8 mouse cellular contexts compared by ENCODE assay signal in genomic region chr5:115327610-115328548, GRCm38 (mm10). TPM values are rescaled to one million over a fixed set of nuclear protein-coding genes. Genes with fewer than 3 reads are reported as not detected.
DNase-seq lines count a peak whose midpoint lies in the region; ATAC-seq lines count a peak whose summit lies in the region.

No protein-coding gene starts in this region.

- H3K9me3 ChIP-seq in kidney, embryonic 16.5 days (ENCODE audit: low read length) = no peaks in the 10 kb centered on the region
- no peaks in the 10 kb centered on the region for H3K9me3 ChIP-seq in erythroblast, embryonic 14.5 days (ENCODE audit: control insufficient read depth, low read length)
- no peaks in the 10 kb centered on the region for H3K9me3 ChIP-seq in hindbrain, embryonic 12.5 days (replicated peaks)
- H3K9me3 ChIP-seq in liver, embryonic 12.5 days (replicated peaks) = no peaks in the 10 kb centered on the region
- no peaks in the 10 kb centered on the region for H3K9me3 ChIP-seq in neural tube, embryonic 11.5 days (ENCODE audit: control insufficient read depth, low read length)

- peak overlapping the region; percentile 82 for H3K4me3 ChIP-seq in kidney, embryonic 16.5 days (ENCODE audit: low read length)
- peak overlapping the region; percentile 97 for H3K4me3 ChIP-seq in erythroblast, embryonic 14.5 days (replicated peaks)
- H3K4me3 ChIP-seq in hindbrain, embryonic 12.5 days = peak overlapping the region; percentile 91
- peak overlapping the region; percentile 90 for H3K4me3 ChIP-seq in liver, embryonic 12.5 days
- peak overlapping the region; percentile 92 for H3K4me3 ChIP-seq in neural tube, embryonic 11.5 days (ENCODE audit: low read depth, low read length)

- no peak for DNase-seq in kidney, adult 9 months
- peak; percentile 27 for DNase-seq in adrenal gland, postnatal 25 days
- DNase-seq in neural tube, embryonic 11.5 days (ENCODE audit: low spot score) = no peak
- peak; percentile 57 to 72 for DNase-seq in thymus, postnatal 36 days

- H3K4me2 ChIP-seq in kidney, embryonic 16.5 days (replicated peaks; ENCODE audit: low read depth, low read length) = peak overlapping the region; percentile 81
- peak overlapping the region; percentile 89 for H3K4me2 ChIP-seq in hindbrain, embryonic 12.5 days (replicated peaks)
- peak overlapping the region; percentile 87 for H3K4me2 ChIP-seq in liver, embryonic 12.5 days
- H3K4me2 ChIP-seq in neural tube, embryonic 11.5 days (ENCODE audit: low read depth) = peak overlapping the region; percentile 73

- peak overlapping the region; percentile 93 for H3K27ac ChIP-seq in kidney, embryonic 16.5 days (ENCODE audit: low read length)
- H3K27ac ChIP-seq in hindbrain, embryonic 12.5 days = peak overlapping the region; percentile 89
- H3K27ac ChIP-seq in liver, embryonic 12.5 days = peak overlapping the region; percentile 96
- H3K27ac ChIP-seq in neural tube, embryonic 11.5 days (ENCODE audit: low read depth, low read length) = peak overlapping the region; percentile 80

- H3K4me1 ChIP-seq in kidney, embryonic 16.5 days (ENCODE audit: insufficient read depth, low read length) = peaks cover 25% of the 10 kb centered on the region
- H3K4me1 ChIP-seq in erythroblast, embryonic 14.5 days (ENCODE audit: control insufficient read depth) = peaks cover 69% of the 10 kb centered on the region
- peaks cover 33% of the 10 kb centered on the region for H3K4me1 ChIP-seq in hindbrain, embryonic 12.5 days
- peaks cover 67% of the 10 kb centered on the region for H3K4me1 ChIP-seq in liver, embryonic 12.5 days
- peaks cover 19% of the 10 kb centered on the region; the same call in 1 of the 2 replicates for H3K4me1 ChIP-seq in neural tube, embryonic 11.5 days (ENCODE audit: control insufficient read depth, insufficient read depth, low read length)

- H3K36me3 ChIP-seq in kidney, embryonic 16.5 days (ENCODE audit: insufficient read depth, low read length) = peaks cover 31% of the 10 kb centered on the region
- H3K36me3 ChIP-seq in erythroblast, embryonic 14.5 days (ENCODE audit: control insufficient read depth) = peaks cover 65% of the 10 kb centered on the region
- H3K36me3 ChIP-seq in hindbrain, embryonic 12.5 days = peaks cover 31% of the 10 kb centered on the region
- peaks cover 42% of the 10 kb centered on the region for H3K36me3 ChIP-seq in liver, embryonic 12.5 days
- peaks cover 13% of the 10 kb centered on the region for H3K36me3 ChIP-seq in neural tube, embryonic 11.5 days (ENCODE audit: control insufficient read depth, insufficient read depth, low read length)

- peak overlapping the region; percentile 96 for H3K9ac ChIP-seq in kidney, embryonic 16.5 days (replicated peaks; ENCODE audit: low read length)
- peak overlapping the region; percentile 91 for H3K9ac ChIP-seq in hindbrain, embryonic 12.5 days
- peak overlapping the region; percentile 94 for H3K9ac ChIP-seq in liver, embryonic 12.5 days
- peak overlapping the region; percentile 91 for H3K9ac ChIP-seq in neural tube, embryonic 11.5 days (ENCODE audit: low read length)

- H3K27me3 ChIP-seq in kidney, embryonic 16.5 days (ENCODE audit: insufficient read depth, low read length) = no peaks in the 10 kb centered on the region
- H3K27me3 ChIP-seq in erythroblast, embryonic 14.5 days (ENCODE audit: control insufficient read depth) = no peaks in the 10 kb centered on the region
- no peaks in the 10 kb centered on the region for H3K27me3 ChIP-seq in hindbrain, embryonic 12.5 days
- no peaks in the 10 kb centered on the region for H3K27me3 ChIP-seq in liver, embryonic 12.5 days (replicated peaks)
- no peaks in the 10 kb centered on the region for H3K27me3 ChIP-seq in neural tube, embryonic 11.5 days (ENCODE audit: control insufficient read depth, insufficient read depth, low read length)

- WGBS in kidney, embryonic 16.5 days = under 1% methylated on average over 52 of the region's 55 CpGs
- under 1% methylated on average over 50 of the region's 55 CpGs for WGBS in hindbrain, embryonic 12.5 days
- WGBS in liver, embryonic 12.5 days (ENCODE audit: insufficient replicate concordance) = 1% methylated on average over 53 of the region's 55 CpGs
- WGBS in neural tube, embryonic 11.5 days = 1% methylated on average over 51 of the region's 55 CpGs

- ATAC-seq in kidney, embryonic 16.5 days (ENCODE audit: low FRiP score, low TSS enrichment) = peak; percentile 26; the same call in 1 of the 2 replicates
- ATAC-seq in hindbrain, embryonic 12.5 days (ENCODE audit: low FRiP score) = peak; percentile 29; the same call in 1 of the 2 replicates
- ATAC-seq in liver, embryonic 12.5 days = peak; percentile 22; the same call in 1 of the 2 replicates
- ATAC-seq in neural tube, embryonic 11.5 days (ENCODE audit: insufficient read depth, low FRiP score, low TSS enrichment) = peak; percentile 40

RNA-seq across cellular contexts. Expression of gene Srsf9, which starts 0.9 kb away (rescaled TPM):
- 208 and 258 TPM in 2 replicates for polyA plus RNA-seq in kidney, embryonic 16.5 days (2015; fragmentation: Nextera tagmentation; extraction: Ambion mirVana)
- total RNA-seq in adrenal gland, postnatal 25 days (2021) = 74.5 and 77.0 TPM in 2 replicates
- 5.3 and 5.5 TPM in 2 replicates for polyA plus RNA-seq in erythroblast, embryonic 14.5 days (2012)
- polyA plus RNA-seq in hindbrain, embryonic 12.5 days (2016; fragmentation: Nextera tagmentation; extraction: Ambion mirVana) = 306 and 309 TPM in 2 replicates
- 195 and 200 TPM in 2 replicates for polyA plus RNA-seq in liver, embryonic 12.5 days (2016; fragmentation: Nextera tagmentation; extraction: Ambion mirVana)
- 327 and 330 TPM in 2 replicates for polyA plus RNA-seq in neural tube, embryonic 11.5 days (2014; fragmentation: Nextera tagmentation; extraction: Ambion mirVana)

RNA-seq across cellular contexts. Expression of gene Gatc, which starts 13.1 kb away (rescaled TPM):
- 25.2 and 32.0 TPM in 2 replicates for polyA plus RNA-seq in kidney, embryonic 16.5 days (2015; fragmentation: Nextera tagmentation; extraction: Ambion mirVana)
- 21.6 and 22.9 TPM in 2 replicates for total RNA-seq in adrenal gland, postnatal 25 days (2021)
- 1.4 and 1.7 TPM in 2 replicates for polyA plus RNA-seq in erythroblast, embryonic 14.5 days (2012)
- polyA plus RNA-seq in hindbrain, embryonic 12.5 days (2016; fragmentation: Nextera tagmentation; extraction: Ambion mirVana) = 31.6 and 38.6 TPM in 2 replicates
- polyA plus RNA-seq in liver, embryonic 12.5 days (2016; fragmentation: Nextera tagmentation; extraction: Ambion mirVana) = 20.6 and 21.2 TPM in 2 replicates
- polyA plus RNA-seq in neural tube, embryonic 11.5 days (2014; fragmentation: Nextera tagmentation; extraction: Ambion mirVana) = 40.4 and 42.3 TPM in 2 replicates

RNA-seq across cellular contexts. Expression of gene Triap1, which starts 13.1 kb away (rescaled TPM):
- polyA plus RNA-seq in kidney, embryonic 16.5 days (2015; fragmentation: Nextera tagmentation; extraction: Ambion mirVana) = 56.3 and 58.5 TPM in 2 replicates
- 37.6 and 47.5 TPM in 2 replicates for total RNA-seq in adrenal gland, postnatal 25 days (2021)
- 0.33 and 0.72 TPM in 2 replicates for polyA plus RNA-seq in erythroblast, embryonic 14.5 days (2012)
- 49.5 and 54.5 TPM in 2 replicates for polyA plus RNA-seq in hindbrain, embryonic 12.5 days (2016; fragmentation: Nextera tagmentation; extraction: Ambion mirVana)
- polyA plus RNA-seq in liver, embryonic 12.5 days (2016; fragmentation: Nextera tagmentation; extraction: Ambion mirVana) = 43.8 and 45.9 TPM in 2 replicates
- polyA plus RNA-seq in neural tube, embryonic 11.5 days (2014; fragmentation: Nextera tagmentation; extraction: Ambion mirVana) = 55.6 and 60.2 TPM in 2 replicates

RNA-seq across cellular contexts. Expression of gene Cox6a1, which starts 20.9 kb away (rescaled TPM):
- 1,046 and 1,071 TPM in 2 replicates for polyA plus RNA-seq in kidney, embryonic 16.5 days (2015; fragmentation: Nextera tagmentation; extraction: Ambion mirVana)
- total RNA-seq in adrenal gland, postnatal 25 days (2021) = 1,153 and 1,399 TPM in 2 replicates
- 742 and 772 TPM in 2 replicates for polyA plus RNA-seq in erythroblast, embryonic 14.5 days (2012)
- 728 and 823 TPM in 2 replicates for polyA plus RNA-seq in hindbrain, embryonic 12.5 days (2016; fragmentation: Nextera tagmentation; extraction: Ambion mirVana)
- 783 and 814 TPM in 2 replicates for polyA plus RNA-seq in liver, embryonic 12.5 days (2016; fragmentation: Nextera tagmentation; extraction: Ambion mirVana)
- polyA plus RNA-seq in neural tube, embryonic 11.5 days (2014; fragmentation: Nextera tagmentation; extraction: Ambion mirVana) = 799 and 803 TPM in 2 replicates

RNA-seq across cellular contexts. Expression of gene Dynll1, which starts 27.1 kb away (rescaled TPM):
- polyA plus RNA-seq in kidney, embryonic 16.5 days (2015; fragmentation: Nextera tagmentation; extraction: Ambion mirVana) = 1,559 and 1,634 TPM in 2 replicates
- total RNA-seq in adrenal gland, postnatal 25 days (2021) = 243 and 326 TPM in 2 replicates
- 85.2 and 91.7 TPM in 2 replicates for polyA plus RNA-seq in erythroblast, embryonic 14.5 days (2012)
- 1,295 and 1,383 TPM in 2 replicates for polyA plus RNA-seq in hindbrain, embryonic 12.5 days (2016; fragmentation: Nextera tagmentation; extraction: Ambion mirVana)
- 825 and 857 TPM in 2 replicates for polyA plus RNA-seq in liver, embryonic 12.5 days (2016; fragmentation: Nextera tagmentation; extraction: Ambion mirVana)
- 1,631 and 1,672 TPM in 2 replicates for polyA plus RNA-seq in neural tube, embryonic 11.5 days (2014; fragmentation: Nextera tagmentation; extraction: Ambion mirVana)

Comparison
In these comparisons a context has a peak if more than half of its experiments do, and no peak if none do; other contexts are left out.
1. DNase-seq: peak in adrenal gland, postnatal 25 days (single experiment) and thymus, postnatal 36 days (2 of 2); none in kidney, adult 9 months (single experiment) and neural tube, embryonic 11.5 days (single experiment).
2. RNA of gene Srsf9, which starts 0.9 kb away (polyA plus RNA-seq): 327 to 330 TPM in neural tube, embryonic 11.5 days, 306 to 309 TPM in hindbrain, embryonic 12.5 days, 208 to 258 TPM in kidney, embryonic 16.5 days and 195 to 200 TPM in liver, embryonic 12.5 days; 5.3 to 5.5 TPM in erythroblast, embryonic 14.5 days; every median in the first group is over 10 times any median in the second.
3. RNA of gene Triap1, which starts 13.1 kb away (polyA plus RNA-seq): 56.3 to 58.5 TPM in kidney, embryonic 16.5 days, 55.6 to 60.2 TPM in neural tube, embryonic 11.5 days, 49.5 to 54.5 TPM in hindbrain, embryonic 12.5 days and 43.8 to 45.9 TPM in liver, embryonic 12.5 days; 0.33 to 0.72 TPM in erythroblast, embryonic 14.5 days; every median in the first group is over 10 times any median in the second.
4. Peak in every context shown above with its lines, with median percentiles within 50 percentile points of each other: ATAC-seq, H3K27ac ChIP-seq, H3K4me2 ChIP-seq, H3K4me3 ChIP-seq and H3K9ac ChIP-seq.